In the genomic region with DNA sequence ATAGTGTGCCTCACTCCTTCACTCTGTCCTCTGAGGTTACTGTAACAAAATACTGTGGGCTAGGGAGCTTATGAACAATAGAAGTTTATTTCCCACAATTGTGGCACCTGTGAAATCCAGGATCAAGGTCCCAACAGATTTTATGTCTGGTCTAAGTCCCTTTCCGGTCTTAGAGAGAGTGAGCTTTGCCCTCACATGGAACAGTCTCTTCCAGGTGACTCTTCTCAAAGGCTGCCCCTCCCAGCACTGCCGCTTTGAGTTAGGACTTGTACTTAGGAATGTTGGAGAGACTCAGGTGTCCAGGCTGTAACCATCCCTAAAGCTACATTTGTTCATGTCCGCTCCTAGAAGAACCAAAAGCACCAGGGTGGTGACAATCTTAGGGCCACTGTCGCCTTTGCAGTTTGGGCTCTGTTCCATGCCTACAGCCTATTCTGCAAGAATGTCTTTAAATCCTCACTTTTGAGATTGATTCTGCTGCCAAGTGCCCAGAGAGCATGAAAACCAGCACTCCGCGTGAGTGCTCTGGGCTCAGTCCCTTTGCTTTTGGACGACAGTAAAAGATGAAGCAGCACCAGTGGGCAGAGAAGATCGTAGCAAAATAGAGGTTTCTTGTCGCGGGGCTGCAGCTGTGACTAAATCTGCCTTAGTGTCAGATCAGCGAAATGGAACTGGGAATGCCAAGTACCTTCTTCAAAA, we compare ENCODE assay signal across 21 mouse cellular contexts.
DNase-seq lines count a peak whose midpoint lies in the region; ATAC-seq and TF ChIP-seq lines count a peak whose summit lies in the region.
"Had no signal": no experiment of that assay in that cellular context is flagged by ENCODE, and none has a peak within 500 bp of the region (broad histone marks: within the 10 kb centered on the region; RNA-seq: fewer than 3 reads in every experiment).

No protein-coding gene starts in this region.

- H3K4me1 ChIP-seq in kidney, adult 2 months (ENCODE audit: control insufficient read depth, insufficient read depth, low read length), result peaks cover 3% of the 10 kb centered on the region; the same call in 1 of the 2 replicates
- H3K4me1 ChIP-seq in kidney, embryonic 14.5 days (ENCODE audit: control insufficient read depth, insufficient read depth, low read length), result no peaks in the 10 kb centered on the region
- H3K4me1 ChIP-seq in embryonic facial prominence, embryonic 10.5 days, result 0 out of 2 replicates have a peak, but pooled peaks cover 5% of the 10 kb centered on the region
- H3K4me1 ChIP-seq: liver, embryonic 12.5 days; midbrain, embryonic 12.5 days had no signal

- no peak for TF ChIP-seq CTCF in kidney, adult 2 months (conservative IDR thresholded peaks at IDR 0.05; ENCODE audit: insufficient read depth, insufficient read length, low read depth, low read length)
- no peak for TF ChIP-seq CTCF in brain, embryonic 14.5 days (IDR thresholded peaks at IDR 0.05; ENCODE audit: borderline replicate concordance, extremely low read depth, insufficient read depth, insufficient read length)

- H3K27ac ChIP-seq in kidney, adult 2 months (ENCODE audit: insufficient read depth, low read depth, low read length), result no peak overlapping the region
- no peak overlapping the region for H3K27ac ChIP-seq in kidney, embryonic 14.5 days (ENCODE audit: low read depth, low read length)
- no peak overlapping the region for H3K27ac ChIP-seq in embryonic facial prominence, embryonic 10.5 days (replicated peaks)
- H3K27ac ChIP-seq: forebrain, embryonic 13.5 days; heart, embryonic 10.5 days; hindbrain, embryonic 15.5 days; limb, embryonic 13.5 days; liver, embryonic 12.5 days; midbrain, embryonic 12.5 days; neural tube, embryonic 15.5 days had no signal

- no peak overlapping the region for H3K4me2 ChIP-seq in kidney, embryonic 14.5 days (replicated peaks; ENCODE audit: low read depth, low read length)
- H3K4me2 ChIP-seq: forebrain, embryonic 13.5 days; hindbrain, embryonic 15.5 days; limb, embryonic 13.5 days; liver, embryonic 12.5 days; midbrain, embryonic 12.5 days; neural tube, embryonic 15.5 days had no signal

- WGBS in kidney, adult 2 months, result 69% methylated on average over 11 of the region's 11 CpGs
- 88% methylated on average over 11 of the region's 11 CpGs for WGBS in kidney, embryonic 14.5 days
- 92% methylated on average over 11 of the region's 11 CpGs for WGBS in embryonic facial prominence, embryonic 10.5 days

- no peaks in the 10 kb centered on the region for H3K27me3 ChIP-seq in kidney, adult 2 months (replicated peaks; ENCODE audit: control insufficient read depth, insufficient read depth, low read length)
- no peaks in the 10 kb centered on the region for H3K27me3 ChIP-seq in kidney, embryonic 14.5 days (ENCODE audit: control insufficient read depth, insufficient read depth, low read length)
- H3K27me3 ChIP-seq in embryonic facial prominence, embryonic 10.5 days (replicated peaks; ENCODE audit: low read depth, poor library complexity, severe bottlenecking), result no peaks in the 10 kb centered on the region
- H3K27me3 ChIP-seq: forebrain, embryonic 13.5 days; hindbrain, embryonic 15.5 days; limb, embryonic 13.5 days; liver, embryonic 12.5 days; midbrain, embryonic 12.5 days; neural tube, embryonic 15.5 days had no signal

- H3K9ac ChIP-seq in kidney, embryonic 14.5 days (ENCODE audit: low read depth, low read length), result no peak overlapping the region
- H3K9ac ChIP-seq: forebrain, embryonic 13.5 days; hindbrain, embryonic 15.5 days; limb, embryonic 13.5 days; liver, embryonic 12.5 days; midbrain, embryonic 12.5 days; neural tube, embryonic 15.5 days had no signal

- H3K9me3 ChIP-seq in kidney, embryonic 14.5 days (ENCODE audit: control insufficient read depth, low read length), result no peaks in the 10 kb centered on the region
- no peaks in the 10 kb centered on the region for H3K9me3 ChIP-seq in embryonic facial prominence, embryonic 10.5 days
- H3K9me3 ChIP-seq: forebrain, embryonic 13.5 days; heart, embryonic 10.5 days; hindbrain, embryonic 15.5 days; limb, embryonic 13.5 days; liver, embryonic 12.5 days; midbrain, embryonic 12.5 days; neural tube, embryonic 15.5 days had no signal

- DNase-seq in kidney, adult 2 months, result peak; percentile 63
- DNase-seq in brain, embryonic 14.5 days (ENCODE audit: low read depth), result peak; percentile 31
- peak; percentile 26 to 43 for DNase-seq in cerebellum, adult 18-20 months
- peak; percentile 51 to 57 for DNase-seq in cerebellum, postnatal 25 days
- no peak for DNase-seq in embryonic facial prominence, embryonic 10.5 days (ENCODE audit: low spot score)
- DNase-seq in yolk sac, embryonic 10.5 days (ENCODE audit: low spot score), result no peak
- DNase-seq: adrenal gland, adult 8-10 months; heart, postnatal 4 days; lung, adult 18-20 months; lung, postnatal 14 days; thymus, adult 18-20 months; thymus, postnatal 36 days had no signal

- peaks cover 6% of the 10 kb centered on the region for H3K36me3 ChIP-seq in kidney, adult 2 months (ENCODE audit: control insufficient read depth, insufficient read depth, low read length)
- peaks cover 54% of the 10 kb centered on the region for H3K36me3 ChIP-seq in kidney, embryonic 14.5 days (ENCODE audit: control insufficient read depth, insufficient read depth, low read length)
- H3K36me3 ChIP-seq in embryonic facial prominence, embryonic 10.5 days (replicated peaks), result peaks cover 87% of the 10 kb centered on the region

- TF ChIP-seq POLR2A in kidney, adult 2 months (IDR thresholded peaks at IDR 0.05; ENCODE audit: low read depth, low read length), result no peak
- TF ChIP-seq POLR2A in brain, embryonic 14.5 days (IDR thresholded peaks at IDR 0.05; ENCODE audit: borderline replicate concordance, extremely low read depth, insufficient read depth, insufficient read length, poor library complexity, severe bottlenecking), result no peak

- ATAC-seq in kidney, embryonic 14.5 days (ENCODE audit: low FRiP score, low TSS enrichment), result no peak
- ATAC-seq: activated CD4-positive, CD25-positive, alpha-beta regulatory T cell, adult 4 months; forebrain, embryonic 13.5 days; liver, embryonic 12.5 days had no signal

- no peak overlapping the region for H3K4me3 ChIP-seq in kidney, adult 2 months (ENCODE audit: insufficient read depth, low read depth, low read length)
- no peak overlapping the region for H3K4me3 ChIP-seq in kidney, embryonic 14.5 days (ENCODE audit: low read length)
- H3K4me3 ChIP-seq in embryonic facial prominence, embryonic 10.5 days, result no peak overlapping the region
- H3K4me3 ChIP-seq: forebrain, embryonic 13.5 days; heart, embryonic 10.5 days; hindbrain, embryonic 15.5 days; limb, embryonic 13.5 days; liver, embryonic 12.5 days; midbrain, embryonic 12.5 days; neural tube, embryonic 15.5 days had no signal

Comparison
In these comparisons a context has a peak if more than half of its experiments do, and no peak if none do; other contexts are left out.
1. DNase-seq: peak in kidney, adult 2 months (single experiment), brain, embryonic 14.5 days (single experiment), cerebellum, adult 18-20 months (2 of 2) and cerebellum, postnatal 25 days (2 of 2); none in embryonic facial prominence, embryonic 10.5 days (single experiment) and yolk sac, embryonic 10.5 days (single experiment).